Mouse (Mus musculus): ENCODE data around the gene Zcchc24.

Gene Zcchc24

DNA sequence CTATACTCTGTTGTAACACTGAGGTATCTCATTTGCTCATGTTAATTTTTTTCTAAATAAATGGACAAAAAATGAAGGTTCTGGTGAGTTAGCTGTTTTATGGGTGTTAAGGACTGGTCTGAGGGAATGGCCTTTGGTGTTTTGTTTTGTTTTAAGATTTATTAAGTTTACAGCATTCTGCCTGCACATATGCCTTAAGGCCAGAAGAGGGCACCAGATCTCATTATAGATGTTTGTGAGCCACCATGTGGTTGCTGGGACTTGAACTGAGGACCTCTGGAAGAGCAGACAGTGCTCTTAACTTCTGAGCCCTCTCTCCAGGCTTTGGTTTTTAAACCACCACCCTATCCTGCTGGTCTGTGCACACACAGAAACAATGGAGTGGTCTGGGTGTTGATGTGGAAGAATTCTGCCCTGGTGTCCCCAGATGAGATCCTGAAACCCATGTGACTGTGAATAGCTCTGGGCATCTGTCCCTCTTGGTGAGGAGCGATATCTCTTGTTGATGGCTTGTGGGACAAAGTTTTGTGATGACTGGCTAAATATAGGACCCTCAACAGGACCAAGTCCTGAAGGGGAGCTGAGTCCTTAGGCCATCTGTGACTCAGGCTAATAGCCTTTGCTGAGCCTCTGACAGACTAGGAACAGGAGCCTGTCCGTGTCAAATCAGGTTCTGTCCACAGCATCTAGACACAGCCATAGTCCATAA lies 102.0 kb downstream of the Zcchc24 start:
- DNase-seq (ENCODE audit: low spot score) = no peak

DNA sequence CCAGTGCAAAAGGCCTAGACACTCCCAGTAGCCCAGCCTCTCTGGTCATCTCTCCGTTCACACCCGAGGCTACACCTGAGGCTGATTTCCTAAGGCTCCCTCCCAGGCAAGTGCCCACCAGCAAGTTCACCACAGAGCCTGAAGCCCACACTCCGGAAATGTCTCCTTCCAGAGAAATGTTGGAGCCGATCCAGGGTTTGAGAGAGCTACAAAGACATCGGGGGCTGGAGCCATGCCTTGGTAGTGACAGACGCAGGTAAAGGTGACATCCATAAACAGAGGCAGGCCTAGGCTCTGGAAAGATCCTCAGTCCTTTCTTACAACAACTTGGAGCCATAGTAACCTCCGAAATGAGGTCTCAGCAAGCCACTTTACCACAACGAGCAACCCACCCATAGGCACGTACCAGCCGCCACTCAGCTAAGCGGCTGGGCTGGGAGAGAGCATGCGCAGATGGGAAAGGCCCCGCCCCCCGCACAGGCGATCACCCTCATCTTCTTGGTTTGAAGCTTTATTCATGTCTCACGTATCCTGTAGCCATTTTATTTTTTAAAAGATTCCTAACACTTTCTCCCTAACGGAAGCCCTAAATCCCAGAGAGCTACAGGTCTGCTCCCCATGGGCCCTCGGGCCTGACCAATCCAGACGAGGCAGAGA lies 103.4 kb downstream of the Zcchc24 start:
- DNase-seq (ENCODE audit: low spot score) = no peak

DNA sequence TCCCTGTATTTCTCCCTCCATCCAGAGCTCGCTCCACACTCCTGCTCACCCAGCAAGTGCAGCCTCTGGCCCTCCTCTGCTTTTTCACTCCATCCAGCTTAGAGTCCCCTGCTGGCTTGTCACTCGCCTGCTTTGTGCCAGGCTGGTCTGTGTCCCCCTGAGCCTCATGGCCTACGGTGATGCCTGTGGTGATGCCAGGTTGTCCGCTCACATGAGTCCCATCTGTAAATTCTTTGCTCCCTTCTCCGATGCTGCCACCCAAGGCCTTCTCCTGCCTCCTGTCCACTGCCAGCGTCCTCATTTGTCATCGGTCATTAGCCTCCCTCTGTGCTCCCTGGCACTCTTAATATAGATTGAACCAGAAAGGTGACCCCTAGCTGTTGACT lies 104.5 kb downstream of the Zcchc24 start:
- no peak for DNase-seq (ENCODE audit: low spot score)

DNA sequence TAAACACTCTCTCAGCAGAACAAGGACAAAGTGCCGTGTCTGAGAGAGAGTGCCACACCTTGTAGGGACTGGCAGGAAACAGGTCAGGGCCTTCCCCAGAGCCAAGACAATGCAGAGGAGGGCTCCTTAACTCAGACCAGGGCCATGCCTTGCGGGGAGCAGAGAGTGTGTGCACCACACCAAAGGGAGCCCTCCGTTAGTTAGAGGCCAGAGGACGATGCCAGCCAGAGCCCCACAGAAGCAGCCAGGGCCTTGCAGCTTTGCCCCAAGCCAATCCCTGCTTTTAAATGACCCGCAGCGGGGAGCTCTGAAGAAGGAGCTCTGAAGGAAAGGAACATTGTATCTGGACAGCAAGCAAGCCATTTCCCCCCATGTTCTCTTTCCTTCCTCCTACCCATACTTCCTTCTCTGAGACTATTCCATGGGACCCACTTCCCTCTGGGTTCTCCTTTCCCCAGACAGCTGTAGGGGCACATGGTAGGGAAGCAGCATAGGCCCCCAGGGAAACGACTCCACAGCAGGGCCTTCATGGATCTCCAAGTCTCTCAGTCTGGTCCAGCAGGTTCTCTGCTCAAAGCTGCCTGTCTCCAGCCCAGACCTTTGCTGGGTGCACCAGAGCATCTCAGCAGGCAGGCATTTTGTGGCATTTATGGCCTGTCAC lies 105.1 kb downstream of the Zcchc24 start:
- no peak for DNase-seq (ENCODE audit: low spot score)

Measured in layer of hippocampus, adult 9-10 months (tissue).